Mouse (Mus musculus) neural tube, embryonic 12.5 days (tissue): ENCODE measurements around the gene Stk33. TPM values are rescaled to one million over a fixed set of nuclear protein-coding genes. Genes with fewer than 3 reads are reported as not detected.
"Not testable (repeated sequence)": the region's sequence is repeated elsewhere in the genome, so short reads cannot be mapped to it uniquely, and the experiment has no call there.

ENCODE experiments used
- ATAC-seq: fragments of 200-750 bp; cut with Nextera tagmentation; 2 replicates; pipeline ENCODE4 v1.8.0; 2017; ENCODE audit warnings: low read depth, mild to moderate bottlenecking, moderate TSS enrichment, moderate library complexity; ENCODE audit not compliant: low FRiP score
- H3K27ac ChIP-seq: fragments of 300-500 bp; sonication (generic); 2 replicates; pipeline ENCODE4 v1.5.1; 2016
- H3K27me3 ChIP-seq: fragments of 300-500 bp; sonication (generic); replicated peaks from 2 replicates; pipeline ENCODE4 v1.6.1; 2016; ENCODE audit warnings: mild to moderate bottlenecking
- H3K36me3 ChIP-seq: fragments of 300-500 bp; sonication (generic); 2 replicates; pipeline ENCODE4 v1.6.1; 2016; ENCODE audit warnings: mild to moderate bottlenecking
- H3K4me1 ChIP-seq: fragments of 300-500 bp; sonication (generic); 2 replicates; pipeline ENCODE4 v1.6.1; 2016
- H3K4me2 ChIP-seq: fragments of 300-500 bp; sonication (generic); replicated peaks from 2 replicates; pipeline ENCODE4 v1.6.1; 2016; ENCODE audit warnings: mild to moderate bottlenecking
- H3K4me3 ChIP-seq: fragments of 300-500 bp; sonication (generic); 2 replicates; pipeline ENCODE4 v1.5.1; 2016
- H3K9ac ChIP-seq: fragments of 300-500 bp; sonication (generic); 2 replicates; pipeline ENCODE4 v1.6.1; 2016; ENCODE audit warnings: mild to moderate bottlenecking
- H3K9me3 ChIP-seq: fragments of 300-500 bp; sonication (generic); 2 replicates; pipeline ENCODE4 v1.6.1; 2016; ENCODE audit warnings: mild to moderate bottlenecking
- WGBS: fragments of 180-500 bp; shearing (Covaris S2); methylation state at CpG from one replicate; pipeline ENCODE4 v1.1.7; 2016; 5-methylcytosine and 5-hydroxymethylcytosine counted together
- polyA plus RNA-seq: library from polyadenylated mRNA; unstranded; fragments of >200 nt; fragmentation: Nextera tagmentation; extraction: Ambion mirVana; gene quantifications from 2 replicates; pipeline ENCODE4 v1.2.1, GENCODE M21; 2016

Stk33 gene
- polyA plus RNA-seq, 1 experiment from 2014 or later: 6.4 TPM

DNA sequence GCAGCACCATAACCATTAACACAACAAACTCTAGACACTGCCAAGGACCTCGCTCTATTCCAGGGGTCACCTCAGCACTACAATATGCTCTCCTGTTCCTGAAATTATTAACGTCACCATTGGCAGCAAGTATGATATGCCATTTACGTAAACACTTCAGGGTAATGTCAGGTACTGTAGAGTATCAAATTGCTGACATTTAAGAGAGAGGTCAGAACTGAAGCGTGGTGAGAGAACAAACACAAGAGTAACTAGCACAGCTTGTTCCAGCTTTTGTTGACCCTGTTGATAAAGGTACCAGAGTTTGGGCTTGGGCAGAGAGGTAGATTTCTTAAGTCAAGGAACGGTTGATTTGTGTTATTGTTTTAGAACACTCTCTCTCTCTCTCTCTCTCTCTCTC, 3.9 kb upstream of the Stk33 start:
- Histone ChIP-seq H3K36me3 (no peaks in the 10 kb centered on the region), H3K9ac (no peak overlapping the region), H3K4me3 (no peak overlapping the region), H3K4me2 (no peak overlapping the region), H3K4me1 (peaks cover 6% of the 10 kb centered on the region; the same call in 1 of the 2 replicates), H3K27me3 (no peaks in the 10 kb centered on the region), H3K9me3 (no peaks in the 10 kb centered on the region), H3K27ac (no peak overlapping the region)
- 92% methylated on average over 5 of the region's 5 CpGs for WGBS
- ATAC-seq: no peak

DNA sequence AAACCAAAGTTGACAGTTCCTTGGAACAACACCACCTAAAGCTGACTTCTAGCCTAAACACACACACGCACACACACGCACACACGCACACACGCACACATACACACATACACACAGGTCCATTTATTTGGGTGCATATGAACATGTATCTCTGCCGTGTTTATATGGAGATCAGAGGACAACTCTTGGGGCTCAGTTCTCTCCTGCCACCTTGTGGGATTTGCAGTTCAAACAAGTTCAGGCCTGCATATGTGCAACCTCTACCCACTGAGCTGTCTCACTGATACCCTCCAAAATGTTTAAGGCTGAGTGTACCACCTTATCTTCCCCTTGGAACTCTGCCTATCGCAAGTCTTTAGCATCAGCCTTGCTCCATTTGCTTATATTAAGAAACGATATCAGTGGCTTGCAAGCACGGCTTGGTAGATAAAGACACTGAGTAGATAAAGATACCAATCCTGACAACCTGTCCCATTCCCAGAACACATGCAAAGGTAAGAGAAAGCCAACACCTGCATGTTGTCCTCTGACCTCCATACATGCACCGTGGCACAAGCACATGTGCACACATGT, 1.9 kb upstream of the Stk33 start:
- Histone ChIP-seq H3K27ac (no peak overlapping the region), H3K4me3 (no peak overlapping the region), H3K4me1 (peaks cover 6% of the 10 kb centered on the region; the same call in 1 of the 2 replicates), H3K4me2 (no peak overlapping the region), H3K9me3 (no peaks in the 10 kb centered on the region), H3K27me3 (no peaks in the 10 kb centered on the region), H3K36me3 (no peaks in the 10 kb centered on the region), H3K9ac (no peak overlapping the region)
- ATAC-seq: no peak
- WGBS: 88% methylated on average over 9 of the region's 9 CpGs

- WGBS: 72% methylated on average over 3 of the region's 3 CpGs
- Histone ChIP-seq H3K27me3 (no peaks in the 10 kb centered on the region), H3K36me3 (no peaks in the 10 kb centered on the region), H3K27ac (no peak overlapping the region), H3K4me3 (no peak overlapping the region), H3K4me1 (no peaks in the 10 kb centered on the region), H3K9me3 (no peaks in the 10 kb centered on the region), H3K9ac (no peak overlapping the region), H3K4me2 (no peak overlapping the region)
- no peak for ATAC-seq
Observed at GRCm38 (mm10) chr7:109424422-109425159, 14.3 kb downstream of the Stk33 start.

DNA sequence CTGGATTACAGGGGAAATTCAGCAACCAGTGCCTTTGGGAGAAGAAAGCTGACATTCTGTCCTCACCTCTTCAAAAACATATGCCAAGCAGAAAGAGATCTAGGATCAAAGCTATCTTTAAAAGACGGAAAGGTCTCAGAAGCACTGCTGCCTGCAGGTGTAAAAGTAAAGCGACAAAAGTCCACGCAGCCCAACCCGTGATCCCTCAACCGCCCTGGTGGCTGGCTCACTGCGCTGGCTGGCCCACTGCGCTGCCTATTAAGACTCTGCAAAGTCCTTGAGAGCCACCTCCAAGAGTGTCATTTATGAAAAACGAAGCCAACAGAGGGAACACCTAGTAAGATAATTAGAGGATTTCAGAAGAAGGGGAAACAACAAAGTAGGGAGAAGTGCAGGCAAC, 16.1 kb downstream of the Stk33 start:
- ATAC-seq: no peak
- no peak overlapping the region for H3K4me2 ChIP-seq
- no peaks in the 10 kb centered on the region for H3K9me3 ChIP-seq
- H3K4me1 ChIP-seq: no peaks in the 10 kb centered on the region
- no peak overlapping the region for H3K4me3 ChIP-seq
- no peaks in the 10 kb centered on the region for H3K27me3 ChIP-seq
- WGBS: 80% methylated on average over 8 of the region's 8 CpGs
- H3K9ac ChIP-seq: no peak overlapping the region
- no peaks in the 10 kb centered on the region for H3K36me3 ChIP-seq
- H3K27ac ChIP-seq: no peak overlapping the region

- WGBS: 34% methylated on average over 7 of the region's 7 CpGs
- H3K36me3 ChIP-seq: no peaks in the 10 kb centered on the region
Observed at GRCm38 (mm10) chr7:109405491-109405890, 33.4 kb downstream of the Stk33 start.

DNA sequence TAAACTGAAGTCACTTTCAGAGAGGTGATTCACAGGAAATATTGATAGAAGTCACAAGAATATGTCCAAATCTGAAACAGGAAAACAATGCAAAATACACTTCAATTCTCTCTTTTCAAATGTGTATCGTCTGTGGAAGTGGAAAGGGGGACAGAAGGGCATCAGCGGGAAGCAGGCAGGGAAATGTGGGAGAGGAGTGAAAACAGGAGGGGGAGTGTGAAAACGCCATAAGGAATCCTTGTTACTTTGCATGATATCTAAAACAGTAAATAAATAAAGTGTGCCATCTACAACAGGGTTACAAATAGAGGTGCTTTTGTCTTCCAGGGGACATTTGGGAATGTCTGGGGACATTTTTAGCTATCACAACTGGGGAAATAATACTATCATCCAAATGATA, 39.6 kb downstream of the Stk33 start:
- Histone ChIP-seq H3K4me3 (no peak overlapping the region), H3K9ac (no peak overlapping the region), H3K27ac (no peak overlapping the region), H3K4me2 (no peak overlapping the region), H3K36me3 (no peaks in the 10 kb centered on the region), H3K4me1 (no peaks in the 10 kb centered on the region), H3K9me3 (no peaks in the 10 kb centered on the region), H3K27me3 (no peaks in the 10 kb centered on the region)
- 69% methylated on average over 3 of the region's 3 CpGs for WGBS
- ATAC-seq: no peak

More at GRCm38 (mm10) chr7:109405491-109405890, 33.4 kb downstream of the Stk33 start:
- Histone ChIP-seq H3K4me3 (no peak overlapping the region), H3K27ac (no peak overlapping the region), H3K9ac (no peak overlapping the region), H3K4me2 (no peak overlapping the region), H3K4me1 (no peaks in the 10 kb centered on the region), H3K9me3 (no peaks in the 10 kb centered on the region), H3K27me3 (no peaks in the 10 kb centered on the region)
- ATAC-seq: no peak

- 86% methylated on average over 1 of the region's 1 CpGs for WGBS
Observed at GRCm38 (mm10) chr7:109381131-109381530, 57.8 kb downstream of the Stk33 start.

DNA sequence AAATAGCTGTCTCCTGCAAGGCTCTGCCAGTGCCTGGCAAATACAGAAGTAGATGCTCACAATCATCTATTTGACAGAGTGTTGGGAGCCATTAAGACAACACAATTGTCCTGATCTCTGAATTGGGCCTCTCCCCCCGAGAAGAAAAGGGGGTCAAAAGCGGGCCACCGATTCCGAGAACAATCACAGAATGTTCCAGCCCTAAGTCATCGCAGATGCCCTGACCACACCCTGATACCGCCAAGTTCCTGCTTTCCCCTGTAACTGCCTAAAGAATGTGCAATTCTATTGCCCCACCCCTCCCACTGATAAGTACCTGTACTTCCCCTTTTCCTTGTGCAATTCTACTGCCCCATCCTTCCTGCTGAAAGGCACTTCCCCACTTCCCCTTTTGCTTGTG, 65.3 kb downstream of the Stk33 start:
- H3K4me3 ChIP-seq, ATAC-seq, H3K4me1 ChIP-seq, H3K27ac ChIP-seq, H3K4me2 ChIP-seq, H3K27me3 ChIP-seq, H3K9me3 ChIP-seq, H3K36me3 ChIP-seq, H3K9ac ChIP-seq: not testable (repeated sequence)
- 92% methylated on average over 6 of the region's 6 CpGs for WGBS

More at GRCm38 (mm10) chr7:109381131-109381530, 57.8 kb downstream of the Stk33 start:
- H3K36me3 ChIP-seq: no peaks in the 10 kb centered on the region
- no peaks in the 10 kb centered on the region for H3K27me3 ChIP-seq
- H3K4me2 ChIP-seq: no peak overlapping the region
- H3K4me1 ChIP-seq: no peaks in the 10 kb centered on the region
- ATAC-seq: no peak
- H3K9me3 ChIP-seq: 0 out of 2 replicates have a peak, but pooled peaks cover 3% of the 10 kb centered on the region
- H3K4me3 ChIP-seq: no peak overlapping the region
- no peak overlapping the region for H3K27ac ChIP-seq
- no peak overlapping the region for H3K9ac ChIP-seq

DNA sequence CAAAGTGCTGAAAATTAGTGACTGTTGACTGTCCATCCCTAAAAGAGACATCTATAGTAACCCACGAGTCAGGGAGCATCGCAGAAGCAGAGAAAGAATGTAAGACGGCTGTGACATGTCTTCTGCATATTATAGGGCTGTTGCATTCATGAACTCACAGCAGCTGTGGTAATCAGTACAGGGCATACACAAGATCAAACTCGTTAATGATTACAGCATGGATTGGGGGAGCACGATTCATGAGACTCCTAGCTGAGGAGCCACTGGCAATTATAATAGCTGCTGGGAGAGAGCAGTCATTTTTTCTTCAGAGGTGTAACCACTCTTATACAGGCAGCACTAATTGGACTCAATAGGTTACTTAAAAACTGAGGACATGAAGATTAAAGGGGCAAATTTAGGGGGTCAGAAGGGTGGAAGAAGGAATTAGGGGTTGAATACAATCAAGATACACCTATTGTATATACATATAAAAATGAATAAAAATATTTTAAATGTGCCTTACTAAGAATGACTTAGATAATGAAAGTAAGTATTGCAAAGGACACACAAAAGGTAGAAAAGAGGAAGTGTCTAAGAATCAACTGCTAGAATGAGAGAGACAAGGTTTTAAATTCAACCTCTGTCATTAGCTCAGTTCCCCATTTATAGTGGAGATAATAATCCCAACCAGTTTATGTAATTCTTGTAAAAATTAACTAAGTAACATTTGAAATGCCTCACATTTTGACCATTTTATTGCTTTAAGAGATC, 80.3 kb downstream of the Stk33 start:
- no peak overlapping the region for H3K27ac ChIP-seq
- H3K27me3 ChIP-seq: no peaks in the 10 kb centered on the region
- 77% methylated on average over 5 of the region's 5 CpGs for WGBS
- H3K4me3 ChIP-seq: no peak overlapping the region
- H3K4me2 ChIP-seq: no peak overlapping the region
- H3K9ac ChIP-seq: no peak overlapping the region
- H3K9me3 ChIP-seq: no peaks in the 10 kb centered on the region
- no peak for ATAC-seq
- H3K36me3 ChIP-seq: no peaks in the 10 kb centered on the region
- H3K4me1 ChIP-seq: no peaks in the 10 kb centered on the region

DNA sequence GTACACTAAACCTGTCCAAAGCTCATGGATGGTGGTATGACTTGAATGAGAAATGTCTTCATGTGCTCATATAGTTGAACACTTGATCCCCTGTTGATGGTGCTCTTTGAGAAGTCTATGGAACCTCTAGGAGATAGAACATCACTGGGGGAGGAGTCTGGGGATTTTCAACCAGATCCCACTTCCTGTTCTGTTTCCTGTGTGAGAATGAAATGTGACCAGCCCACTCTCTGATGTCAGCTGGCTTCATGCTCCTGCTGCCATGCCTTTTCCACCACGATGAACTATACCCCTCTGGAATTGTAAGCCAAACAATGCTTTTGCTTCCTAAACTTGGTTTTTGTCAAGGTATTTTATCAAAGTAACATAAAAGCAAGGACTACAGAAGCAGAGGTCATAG, 81.0 kb downstream of the Stk33 start:
- no peak overlapping the region for H3K9ac ChIP-seq
- H3K9me3 ChIP-seq: no peaks in the 10 kb centered on the region
- H3K4me1 ChIP-seq: no peaks in the 10 kb centered on the region
- no peaks in the 10 kb centered on the region for H3K36me3 ChIP-seq
- no peaks in the 10 kb centered on the region for H3K27me3 ChIP-seq
- 71% methylated on average over 1 of the region's 1 CpGs for WGBS
- no peak overlapping the region for H3K4me3 ChIP-seq
- no peak overlapping the region for H3K27ac ChIP-seq
- ATAC-seq: no peak
- no peak overlapping the region for H3K4me2 ChIP-seq

DNA sequence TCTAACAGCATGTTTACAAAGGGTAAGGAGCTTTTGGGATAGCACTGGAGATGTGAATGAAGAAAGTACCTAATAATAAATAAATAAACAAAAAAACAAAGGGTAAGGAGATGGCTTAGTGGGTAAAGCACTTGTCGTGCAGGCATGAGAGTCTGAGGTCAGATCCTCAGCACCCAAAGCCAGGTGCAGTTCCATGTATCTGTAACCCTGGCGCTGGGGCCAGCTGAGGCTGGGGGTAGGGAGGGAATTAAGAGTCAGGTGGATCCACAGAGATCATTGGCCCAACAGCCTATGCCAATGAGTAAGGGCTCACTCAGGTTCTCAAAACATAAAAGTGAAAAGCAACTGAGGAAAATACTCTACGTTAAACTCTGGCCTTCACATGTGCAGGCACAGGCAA, 91.6 kb downstream of the Stk33 start:
- Histone ChIP-seq H3K4me1 (no peaks in the 10 kb centered on the region), H3K4me2 (no peak overlapping the region), H3K9me3 (no peaks in the 10 kb centered on the region), H3K4me3 (no peak overlapping the region), H3K27ac (no peak overlapping the region), H3K9ac (no peak overlapping the region), H3K27me3 (no peaks in the 10 kb centered on the region), H3K36me3 (no peaks in the 10 kb centered on the region)
- no peak for ATAC-seq
- 91% methylated on average over 3 of the region's 3 CpGs for WGBS

DNA sequence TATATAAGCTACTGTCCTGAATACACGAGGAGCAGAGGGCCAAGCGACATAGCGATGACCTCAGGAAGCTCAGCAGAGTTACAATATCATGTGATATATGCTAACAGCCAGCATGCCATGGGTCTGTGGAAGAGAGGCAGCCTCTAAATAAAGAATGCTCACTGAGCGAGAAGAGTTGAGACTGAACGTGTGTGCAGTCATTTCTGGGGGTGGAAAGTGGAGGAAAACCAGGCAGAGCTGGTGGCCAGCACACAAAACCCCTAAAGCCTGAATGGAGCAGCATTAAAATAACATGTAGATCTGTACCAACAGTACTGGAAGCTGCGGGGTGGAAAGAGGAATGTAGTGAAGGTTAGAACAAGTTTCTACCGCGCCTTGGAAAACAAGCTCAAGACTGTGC, 107.2 kb downstream of the Stk33 start:
- WGBS: 86% methylated on average over 8 of the region's 8 CpGs
- H3K9ac ChIP-seq: no peak overlapping the region
- ATAC-seq: no peak
- H3K27ac ChIP-seq: no peak overlapping the region
- H3K4me2 ChIP-seq: no peak overlapping the region
- no peaks in the 10 kb centered on the region for H3K27me3 ChIP-seq
- no peak overlapping the region for H3K4me3 ChIP-seq
- H3K9me3 ChIP-seq: no peaks in the 10 kb centered on the region
- no peaks in the 10 kb centered on the region for H3K4me1 ChIP-seq
- H3K36me3 ChIP-seq: no peaks in the 10 kb centered on the region
